Mouse (Mus musculus): Measurements from ENCODE around the gene Nup160.

DNA sequence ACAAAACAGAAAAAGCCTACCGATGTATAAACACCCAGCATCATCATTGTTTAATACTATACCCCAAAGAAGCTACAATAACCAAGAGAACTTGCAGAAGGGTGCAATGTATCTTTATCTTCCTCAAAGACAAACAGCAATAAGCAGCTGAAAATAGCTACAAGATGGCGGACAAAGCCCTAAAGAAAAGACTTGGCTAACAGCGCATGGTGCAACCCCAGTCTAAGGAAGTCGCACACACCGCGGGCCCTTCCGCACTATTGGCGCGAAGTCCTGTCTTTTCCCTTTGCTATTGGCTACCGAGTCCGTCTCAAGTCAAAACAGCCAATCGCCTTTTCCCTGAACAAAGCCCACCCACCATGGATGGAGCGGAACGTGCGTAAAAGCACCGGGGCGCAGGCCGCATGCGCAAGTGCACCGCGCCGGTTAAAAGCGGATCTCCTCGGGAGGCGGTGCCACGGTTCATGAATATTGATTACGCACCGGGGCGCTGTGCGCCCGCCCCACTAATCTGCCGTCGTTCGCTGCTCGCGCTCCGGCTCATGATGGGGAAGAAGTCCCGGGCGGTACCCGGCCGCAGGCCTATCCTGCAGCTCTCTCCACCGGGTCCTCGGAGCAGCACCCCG lies 68.2 kb downstream of the Nup160 start, which contains the start of gene Fnbp4:
- no peak for TF ChIP-seq CTCF (IDR thresholded peaks at IDR 0.05; ENCODE audit: borderline replicate concordance, control insufficient read depth, extremely low read depth, insufficient read depth, low read length, poor library complexity)
- TF ChIP-seq POLR2A (IDR thresholded peaks at IDR 0.05; ENCODE audit: control insufficient read depth, extremely low read depth, insufficient read depth, low read length, poor library complexity), result peak; percentile 92
